Mouse (Mus musculus) layer of hippocampus, adult 18-20 months (tissue): ENCODE results near the gene Ccdc17. TPM values are rescaled to one million over a fixed set of nuclear protein-coding genes. Genes with fewer than 3 reads are reported as not detected.
A peak's percentile ranks its signal among the peaks of the same experiment; 100 is the strongest.

Experiments
- DNase-seq, 2 experiments: peaks; one replicate each; pipeline ENCODE4 v3.0.0; 2022; ENCODE audit warnings: low spot score in 2 of 2
- total RNA-seq, 2 experiments: library from RNA; stranded (reverse); gene quantifications; 2 replicates each; pipeline ENCODE4 v1.2.3; 2021

The Ccdc17 gene
- total RNA-seq, 2 experiments from 2014 or later = 4.6 to 4.8 TPM

DNA sequence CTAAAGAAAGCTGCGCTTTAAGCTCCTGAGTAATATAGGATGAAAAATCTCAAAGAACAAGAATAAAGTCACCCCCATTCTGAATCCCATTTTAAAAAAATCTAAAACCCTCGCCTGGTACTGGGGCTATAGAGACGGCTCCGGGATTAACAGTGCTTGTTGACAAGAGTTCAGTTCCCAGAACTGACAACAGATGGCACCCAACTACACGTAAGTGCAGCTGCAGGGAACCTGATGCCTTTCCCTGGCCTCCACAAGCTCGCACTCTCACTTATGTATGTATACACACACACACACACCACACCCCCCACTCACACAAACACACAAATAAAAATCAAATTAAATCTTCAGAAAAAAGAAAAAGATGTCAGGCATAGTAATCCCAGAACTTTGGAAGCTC, 47.9 kb downstream of the Ccdc17 start:
- peak in 1 of 2 experiments; percentile 25 for DNase-seq

DNA sequence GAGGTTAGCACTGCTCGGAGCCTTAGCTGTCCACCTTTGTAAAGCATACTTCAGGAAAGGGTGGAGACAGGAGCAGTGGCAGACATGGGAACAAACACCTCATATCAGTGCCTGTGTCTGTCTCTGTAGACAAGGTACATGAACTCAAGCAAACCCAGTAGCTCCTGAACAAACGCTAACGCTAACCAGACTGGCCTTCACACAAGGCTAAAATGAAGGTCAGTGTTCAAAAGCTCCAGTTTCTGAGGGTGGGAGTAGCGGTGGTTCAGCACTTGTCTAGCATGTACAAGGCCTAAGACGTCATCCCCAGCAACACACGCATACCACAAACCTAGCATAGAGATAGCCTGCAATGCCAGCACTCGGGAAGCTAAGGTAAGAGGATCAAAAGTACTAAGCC, 49.2 kb downstream of the Ccdc17 start:
- DNase-seq = no peak

DNA sequence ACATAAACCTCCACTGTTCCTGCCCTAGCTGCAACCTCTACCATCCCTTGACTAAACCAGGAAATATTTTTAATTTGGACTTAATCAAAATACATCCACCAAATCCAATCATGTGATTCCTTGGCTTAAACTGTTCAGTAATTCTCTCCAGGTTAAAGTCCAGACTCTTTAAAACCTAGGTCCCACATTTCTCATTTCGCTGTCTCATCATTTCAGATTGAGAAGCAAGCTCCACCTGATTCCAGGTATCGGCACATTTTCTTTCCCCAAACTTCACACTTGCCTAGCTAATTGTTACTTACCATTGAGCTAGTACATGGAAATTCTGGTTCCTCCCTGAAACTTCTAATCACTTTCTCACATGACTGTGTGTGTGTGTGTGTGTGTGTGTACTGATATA, 53.0 kb downstream of the Ccdc17 start:
- DNase-seq = no peak

Other genes with a start within 250 kb of the Ccdc17 start
- 10 to 100 TPM; 94.1 to 97.6 TPM for gene Mast2, start 132.5 kb upstream of the Ccdc17 start, total RNA-seq
- gene Ipp, start 89.1 kb upstream of the Ccdc17 start, total RNA-seq = 10 to 100 TPM; 17.1 to 19.4 TPM
- 10 to 100 TPM; 12.3 to 13.0 TPM for gene Tmem69, start 40.7 kb upstream of the Ccdc17 start, total RNA-seq
- gene Gpbp1l1, start 39.0 kb upstream of the Ccdc17 start, total RNA-seq = 10 to 100 TPM; 45.2 to 49.3 TPM
- gene Nasp, start 31.3 kb downstream of the Ccdc17 start, total RNA-seq = 10 to 100 TPM; 24.5 to 25.4 TPM
- gene Akr1a1, start 55.0 kb downstream of the Ccdc17 start, total RNA-seq = 100 to 1,000 TPM; 395 to 397 TPM
- 100 to 1,000 TPM; 153 to 155 TPM for gene Prdx1, start 88.9 kb downstream of the Ccdc17 start, total RNA-seq
- gene Mmachc, start 111.8 kb downstream of the Ccdc17 start, total RNA-seq = 10 to 100 TPM; 17.0 TPM
- gene Ccdc163, start 111.9 kb downstream of the Ccdc17 start, total RNA-seq = 1 to 10 TPM; 4.6 to 7.8 TPM
- gene Tesk2, start 124.3 kb downstream of the Ccdc17 start, total RNA-seq = 1 to 10 TPM; 3.7 TPM
- gene Toe1, start 211.0 kb downstream of the Ccdc17 start, total RNA-seq = 10 to 100 TPM; 12.9 TPM
- 1 to 10 TPM; 3.5 to 3.8 TPM for gene Mutyh, start 211.1 kb downstream of the Ccdc17 start, total RNA-seq
- 1 to 10 TPM; 4.3 to 5.5 TPM for gene Hpdl, start 225.1 kb downstream of the Ccdc17 start, total RNA-seq